Mouse (Mus musculus): ENCODE measurements around the gene Tns1.
A peak's percentile ranks its signal among the peaks of the same experiment; 100 is the strongest.

Tns1 gene

GRCm38 (mm10) chr1:74067866-74068265, 56.4 kb downstream of the Tns1 start:
- Histone ChIP-seq H3K27me3 (ENCODE audit: control insufficient read depth, insufficient read depth, low read length, poor library complexity, severe bottlenecking) (no peaks in the 10 kb centered on the region), H3K36me3 (ENCODE audit: control insufficient read depth, insufficient read depth, low read length, poor library complexity, severe bottlenecking) (no peaks in the 10 kb centered on the region)
- peak; percentile 9 for DNase-seq (ENCODE audit: low read depth, low spot score)

GRCm38 (mm10) chr1:74066576-74066975, 57.7 kb downstream of the Tns1 start:
- DNase-seq (ENCODE audit: low read depth, low spot score), result no peak
- Histone ChIP-seq H3K36me3 (ENCODE audit: control insufficient read depth, insufficient read depth, low read length, poor library complexity, severe bottlenecking) (no peaks in the 10 kb centered on the region), H3K27me3 (ENCODE audit: control insufficient read depth, insufficient read depth, low read length, poor library complexity, severe bottlenecking) (no peaks in the 10 kb centered on the region)

GRCm38 (mm10) chr1:74066061-74066460, 58.2 kb downstream of the Tns1 start:
- H3K27me3 ChIP-seq (ENCODE audit: control insufficient read depth, insufficient read depth, low read length, poor library complexity, severe bottlenecking), result no peaks in the 10 kb centered on the region
- no peaks in the 10 kb centered on the region for H3K36me3 ChIP-seq (ENCODE audit: control insufficient read depth, insufficient read depth, low read length, poor library complexity, severe bottlenecking)
- no peak for DNase-seq (ENCODE audit: low read depth, low spot score)

GRCm38 (mm10) chr1:74060046-74060445, 64.2 kb downstream of the Tns1 start:
- Histone ChIP-seq H3K36me3 (ENCODE audit: control insufficient read depth, insufficient read depth, low read length, poor library complexity, severe bottlenecking) (no peaks in the 10 kb centered on the region), H3K27me3 (ENCODE audit: control insufficient read depth, insufficient read depth, low read length, poor library complexity, severe bottlenecking) (no peaks in the 10 kb centered on the region)
- DNase-seq (ENCODE audit: low read depth, low spot score), result no peak

- Histone ChIP-seq H3K36me3 (ENCODE audit: control insufficient read depth, insufficient read depth, low read length, poor library complexity, severe bottlenecking) (no peaks in the 10 kb centered on the region), H3K27me3 (ENCODE audit: control insufficient read depth, insufficient read depth, low read length, poor library complexity, severe bottlenecking) (no peaks in the 10 kb centered on the region)
Observed at GRCm38 (mm10) chr1:74059552-74059951, 64.7 kb downstream of the Tns1 start.

GRCm38 (mm10) chr1:74058771-74059170, 65.5 kb downstream of the Tns1 start:
- no peaks in the 10 kb centered on the region for H3K36me3 ChIP-seq (ENCODE audit: control insufficient read depth, insufficient read depth, low read length, poor library complexity, severe bottlenecking)
- H3K27me3 ChIP-seq (ENCODE audit: control insufficient read depth, insufficient read depth, low read length, poor library complexity, severe bottlenecking), result no peaks in the 10 kb centered on the region
- no peak for DNase-seq (ENCODE audit: low read depth, low spot score)

More at GRCm38 (mm10) chr1:74059552-74059951, 64.7 kb downstream of the Tns1 start:
- DNase-seq (ENCODE audit: low read depth, low spot score), result no peak

- DNase-seq (ENCODE audit: low read depth, low spot score), result no peak
- Histone ChIP-seq H3K27me3 (ENCODE audit: control insufficient read depth, insufficient read depth, low read length, poor library complexity, severe bottlenecking) (no peaks in the 10 kb centered on the region), H3K36me3 (ENCODE audit: control insufficient read depth, insufficient read depth, low read length, poor library complexity, severe bottlenecking) (no peaks in the 10 kb centered on the region)
Observed at GRCm38 (mm10) chr1:74058309-74058708, 65.9 kb downstream of the Tns1 start.

GRCm38 (mm10) chr1:74057501-74057900, 66.7 kb downstream of the Tns1 start:
- Histone ChIP-seq H3K27me3 (ENCODE audit: control insufficient read depth, insufficient read depth, low read length, poor library complexity, severe bottlenecking) (no peaks in the 10 kb centered on the region), H3K36me3 (ENCODE audit: control insufficient read depth, insufficient read depth, low read length, poor library complexity, severe bottlenecking) (no peaks in the 10 kb centered on the region)
- DNase-seq (ENCODE audit: low read depth, low spot score), result no peak

- Histone ChIP-seq H3K36me3 (ENCODE audit: control insufficient read depth, insufficient read depth, low read length, poor library complexity, severe bottlenecking) (no peaks in the 10 kb centered on the region), H3K27me3 (ENCODE audit: control insufficient read depth, insufficient read depth, low read length, poor library complexity, severe bottlenecking) (no peaks in the 10 kb centered on the region)
- DNase-seq (ENCODE audit: low read depth, low spot score), result no peak
Observed at GRCm38 (mm10) chr1:74055552-74055951, 68.7 kb downstream of the Tns1 start.

GRCm38 (mm10) chr1:74054471-74054870, 69.8 kb downstream of the Tns1 start:
- no peaks in the 10 kb centered on the region for H3K36me3 ChIP-seq (ENCODE audit: control insufficient read depth, insufficient read depth, low read length, poor library complexity, severe bottlenecking)
- H3K27me3 ChIP-seq (ENCODE audit: control insufficient read depth, insufficient read depth, low read length, poor library complexity, severe bottlenecking), result no peaks in the 10 kb centered on the region
- DNase-seq (ENCODE audit: low read depth, low spot score), result no peak

GRCm38 (mm10) chr1:74054007-74054406, 70.2 kb downstream of the Tns1 start:
- no peaks in the 10 kb centered on the region for H3K36me3 ChIP-seq (ENCODE audit: control insufficient read depth, insufficient read depth, low read length, poor library complexity, severe bottlenecking)
- no peaks in the 10 kb centered on the region for H3K27me3 ChIP-seq (ENCODE audit: control insufficient read depth, insufficient read depth, low read length, poor library complexity, severe bottlenecking)
- no peak for DNase-seq (ENCODE audit: low read depth, low spot score)

GRCm38 (mm10) chr1:74053068-74053467, 71.2 kb downstream of the Tns1 start:
- no peaks in the 10 kb centered on the region for H3K36me3 ChIP-seq (ENCODE audit: control insufficient read depth, insufficient read depth, low read length, poor library complexity, severe bottlenecking)
- H3K27me3 ChIP-seq (ENCODE audit: control insufficient read depth, insufficient read depth, low read length, poor library complexity, severe bottlenecking), result no peaks in the 10 kb centered on the region
- no peak for DNase-seq (ENCODE audit: low read depth, low spot score)

GRCm38 (mm10) chr1:74051349-74051748, 72.9 kb downstream of the Tns1 start:
- no peaks in the 10 kb centered on the region for H3K27me3 ChIP-seq (ENCODE audit: control insufficient read depth, insufficient read depth, low read length, poor library complexity, severe bottlenecking)
- no peak for DNase-seq (ENCODE audit: low read depth, low spot score)
- no peaks in the 10 kb centered on the region for H3K36me3 ChIP-seq (ENCODE audit: control insufficient read depth, insufficient read depth, low read length, poor library complexity, severe bottlenecking)

GRCm38 (mm10) chr1:74049430-74049829, 74.8 kb downstream of the Tns1 start:
- H3K36me3 ChIP-seq (ENCODE audit: control insufficient read depth, insufficient read depth, low read length, poor library complexity, severe bottlenecking), result no peaks in the 10 kb centered on the region
- no peaks in the 10 kb centered on the region for H3K27me3 ChIP-seq (ENCODE audit: control insufficient read depth, insufficient read depth, low read length, poor library complexity, severe bottlenecking)
- no peak for DNase-seq (ENCODE audit: low read depth, low spot score)

GRCm38 (mm10) chr1:74047722-74048121, 76.5 kb downstream of the Tns1 start:
- no peak for DNase-seq (ENCODE audit: low read depth, low spot score)
- no peaks in the 10 kb centered on the region for H3K27me3 ChIP-seq (ENCODE audit: control insufficient read depth, insufficient read depth, low read length, poor library complexity, severe bottlenecking)
- no peaks in the 10 kb centered on the region for H3K36me3 ChIP-seq (ENCODE audit: control insufficient read depth, insufficient read depth, low read length, poor library complexity, severe bottlenecking)

GRCm38 (mm10) chr1:74047311-74047710, 76.9 kb downstream of the Tns1 start:
- Histone ChIP-seq H3K36me3 (ENCODE audit: control insufficient read depth, insufficient read depth, low read length, poor library complexity, severe bottlenecking) (no peaks in the 10 kb centered on the region), H3K27me3 (ENCODE audit: control insufficient read depth, insufficient read depth, low read length, poor library complexity, severe bottlenecking) (no peaks in the 10 kb centered on the region)
- DNase-seq (ENCODE audit: low read depth, low spot score), result no peak
